Mouse (Mus musculus) retina, adult 2 months (tissue): ENCODE data around the gene Gm9508.

Source experiments
- DNase-seq: peaks from one replicate; pipeline ENCODE4 v3.0.0-alpha.2; 2012; ENCODE audit warnings: low read depth, low spot score

The Gm9508 gene

DNA sequence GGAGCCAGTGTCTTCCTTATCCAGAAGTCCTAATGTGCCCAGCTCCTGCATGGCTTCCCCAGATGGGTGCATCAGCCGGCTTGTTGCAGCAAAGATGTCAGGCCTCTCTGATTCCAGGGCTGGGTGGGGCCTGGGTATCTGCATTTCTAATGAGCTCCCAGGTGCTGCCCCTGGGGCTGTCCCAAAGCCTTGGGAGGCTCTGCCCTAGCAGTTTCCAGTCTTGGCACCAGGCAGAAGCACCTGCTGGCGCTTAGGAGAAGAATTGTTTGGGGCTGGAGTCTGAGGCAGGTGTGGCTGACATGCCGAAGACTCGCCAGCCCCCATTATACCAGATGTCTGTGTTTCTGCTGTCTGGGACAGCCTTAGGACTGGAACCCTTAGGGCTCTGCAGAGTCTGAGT is 26.3 kb downstream of the Gm9508 start:
- no peak for DNase-seq

GRCm38 (mm10) chr10:77667402-77667801 is 29.6 kb downstream of the Gm9508 start:
- no peak for DNase-seq

DNA sequence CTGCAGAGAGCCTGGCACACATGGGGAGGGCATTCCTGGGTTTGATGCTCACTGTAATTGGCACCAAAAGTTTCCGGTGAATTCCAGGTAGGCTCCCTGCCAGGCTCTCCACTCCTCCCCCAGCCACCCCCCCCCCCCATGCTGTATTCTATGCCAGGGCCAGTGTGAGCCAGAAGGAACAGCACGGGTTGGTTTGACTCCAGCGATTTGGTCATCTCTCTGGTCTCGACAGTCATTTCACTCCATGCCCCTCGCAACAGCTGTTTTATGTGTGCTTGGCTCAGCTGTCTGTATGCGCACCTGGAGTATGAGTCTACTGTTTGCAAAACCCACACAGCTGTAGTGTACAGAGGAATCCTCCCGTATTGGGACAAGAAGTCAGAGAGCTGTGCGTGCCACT is 30.7 kb downstream of the Gm9508 start:
- no peak for DNase-seq

DNA sequence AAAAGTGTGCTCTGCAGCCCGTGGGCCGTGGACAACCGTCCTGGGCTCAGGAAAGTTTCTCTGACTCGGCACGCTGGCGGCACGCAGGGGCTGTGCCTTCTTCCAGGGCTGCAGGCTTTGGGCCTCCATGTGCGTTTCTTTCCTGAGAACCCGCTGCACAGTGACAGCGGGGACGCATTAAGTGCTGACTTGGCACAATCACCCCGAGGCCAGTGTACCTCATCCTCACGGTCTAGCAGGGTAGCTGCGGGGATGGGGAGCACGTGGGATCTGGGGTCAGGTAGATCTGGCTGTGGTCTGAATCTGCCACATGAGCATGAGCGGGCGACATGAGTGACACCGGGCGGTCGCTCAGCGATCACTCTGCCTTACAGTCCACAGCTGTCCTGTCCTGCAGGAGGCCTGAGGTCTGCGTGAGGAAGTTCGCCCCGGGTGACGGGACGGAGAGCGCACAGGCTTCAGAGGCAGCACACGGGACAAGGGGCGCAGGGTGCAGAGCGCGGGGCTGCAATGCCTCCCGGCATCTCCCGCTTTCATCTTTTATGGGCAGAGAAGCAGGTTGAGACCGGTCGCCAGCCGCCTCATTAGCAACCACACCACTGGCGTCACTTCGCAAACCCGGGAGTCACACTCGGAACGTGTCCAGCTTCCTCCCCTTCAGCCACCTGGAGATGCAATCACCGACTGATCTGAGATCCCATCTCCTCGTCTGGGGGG is 32.9 kb downstream of the Gm9508 start:
- no peak for DNase-seq

DNA sequence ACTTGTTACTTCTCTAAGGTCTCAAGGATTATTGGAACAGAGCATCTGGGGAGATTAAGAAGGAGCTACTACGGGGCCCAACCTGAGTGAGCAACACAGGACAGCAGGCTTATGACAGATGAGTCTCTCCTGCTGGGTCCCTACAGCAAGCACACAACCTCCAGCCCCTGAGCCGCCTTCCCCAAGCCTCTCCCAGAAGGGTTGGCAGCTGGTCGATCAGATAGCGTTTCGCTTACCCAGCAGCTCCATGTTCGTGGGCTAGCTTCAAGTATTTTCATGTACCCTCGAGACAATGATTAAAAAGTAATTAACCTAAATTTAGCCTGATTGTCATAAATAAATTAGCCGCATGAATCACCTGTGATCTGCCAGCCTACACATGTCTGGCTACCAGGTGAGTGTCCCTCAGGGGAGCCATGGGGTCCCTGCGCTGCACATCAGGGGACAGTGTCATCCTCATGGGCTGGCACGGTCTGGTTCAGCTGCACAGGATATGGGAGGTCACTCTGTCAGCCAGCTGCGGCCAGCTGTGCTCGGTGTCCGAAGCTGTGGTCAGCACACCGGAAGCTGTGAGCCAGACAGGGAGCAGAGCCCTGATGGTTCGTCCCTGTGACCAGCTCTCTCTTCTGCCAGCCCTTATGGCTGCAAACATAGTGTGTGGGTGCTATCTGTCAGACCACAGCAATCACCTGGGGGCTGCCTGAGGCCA is 38.6 kb downstream of the Gm9508 start:
- no peak for DNase-seq

GRCm38 (mm10) chr10:77652046-77652445 is 45.0 kb downstream of the Gm9508 start:
- DNase-seq = no peak

DNA sequence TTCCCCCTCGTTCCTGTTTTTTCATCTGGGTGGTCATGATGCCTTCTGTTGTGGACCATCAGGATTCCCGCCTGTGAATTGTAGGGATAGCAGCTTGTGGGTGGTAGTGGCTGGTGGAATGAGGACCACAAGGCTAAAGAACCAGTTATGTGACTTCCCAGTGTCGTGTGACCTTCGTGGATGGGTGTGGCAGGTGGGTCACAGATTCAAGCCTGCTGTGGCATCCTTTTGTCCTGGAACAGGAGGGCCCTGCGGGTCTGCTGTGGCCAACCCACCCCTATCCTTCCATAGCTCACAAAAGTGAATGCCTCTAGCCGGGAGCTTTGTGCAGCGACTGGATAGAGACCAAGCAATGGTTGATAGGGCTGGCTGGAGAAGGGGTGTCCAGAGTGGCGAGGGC is 49.1 kb downstream of the Gm9508 start:
- DNase-seq = no peak

- DNase-seq = no peak
Observed at GRCm38 (mm10) chr10:77647461-77647860, 49.6 kb downstream of the Gm9508 start.
